Mouse (Mus musculus) liver, postnatal 0 days (tissue): ENCODE results near the gene Grm4.

Experiments
- CTCF ChIP-seq: sonication (generic); IDR thresholded peaks from 2 replicates; pipeline ENCODE4 v1.5.1; 2016; ENCODE audit warnings: antibody characterized with exemption, low read depth
- EP300 ChIP-seq: IDR thresholded peaks from 2 replicates; pipeline ENCODE4 v1.6.1; 2016; ENCODE audit warnings: antibody characterized with exemption, low read depth, mild to moderate bottlenecking

DNA sequence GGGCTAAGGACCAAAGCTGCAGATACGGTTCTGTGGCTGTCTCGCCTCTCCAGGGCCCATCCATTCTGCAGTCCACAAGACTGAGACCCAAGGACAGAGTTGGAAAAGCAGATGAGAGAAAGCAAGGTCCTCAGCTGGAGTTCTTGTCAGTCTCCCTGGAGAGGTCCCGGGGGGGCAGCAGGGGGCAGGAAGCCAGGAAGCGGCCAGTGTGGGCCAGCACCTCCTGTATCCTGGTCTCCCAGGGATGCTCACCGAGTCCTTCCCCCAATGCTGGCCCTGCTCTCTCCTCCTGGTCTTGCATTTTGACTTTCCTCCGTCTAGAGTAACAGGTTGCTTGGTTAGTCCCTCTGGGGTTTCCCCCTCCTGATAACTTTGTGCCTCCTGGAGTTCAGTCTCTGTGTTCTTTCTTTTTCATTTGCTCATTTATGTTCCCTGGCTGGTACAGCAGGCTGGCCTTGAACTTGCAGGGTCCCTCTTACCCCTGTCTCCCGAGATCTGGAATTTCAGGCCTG is 25.4 kb upstream of the Grm4 start:
- TF ChIP-seq CTCF (no peak), EP300 (no peak)
